Mouse (Mus musculus): ENCODE results near the gene Nsmf.

DNA sequence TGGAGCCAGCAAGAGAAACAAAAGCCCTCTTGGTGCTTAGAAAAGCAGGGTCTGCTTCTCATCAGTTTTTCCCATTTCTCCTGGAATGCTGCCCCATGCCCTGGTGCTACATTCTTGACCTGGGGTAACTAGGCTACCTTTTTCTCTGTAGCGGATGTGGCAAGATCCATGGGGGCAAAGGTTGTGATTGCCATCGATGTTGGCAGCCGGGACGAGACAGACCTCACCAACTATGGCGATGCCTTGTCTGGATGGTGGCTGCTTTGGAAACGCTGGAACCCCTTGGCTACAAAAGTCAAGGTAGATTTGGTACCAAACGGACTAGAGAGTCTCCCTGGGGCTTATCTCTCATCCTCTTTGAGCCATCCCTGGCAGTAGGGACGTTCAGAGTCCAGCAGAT lies 2.7 kb upstream of the Nsmf start:
- TF ChIP-seq CTCF (IDR thresholded peaks at IDR 0.05; ENCODE audit: control insufficient read depth, insufficient read depth, insufficient read length) (no peak), USF1 (IDR thresholded peaks at IDR 0.05; ENCODE audit: low read depth) (no peak), CEBPB (IDR thresholded peaks at IDR 0.05; ENCODE audit: low read depth) (no peak)

Data from C2C12 (cell line).